Mouse (Mus musculus) spleen, adult 2 months (tissue): ENCODE data around the gene Celsr1.

Source experiments
- CTCF ChIP-seq: fragments of 200-500 bp; IDR thresholded peaks from 2 replicates; pipeline ENCODE4 v1.5.1; 2011; ENCODE audit warnings: mild to moderate bottlenecking, inconsistent platforms; ENCODE audit not compliant: insufficient read depth, insufficient read length, insufficient replicate concordance; ENCODE audit errors: extremely low read depth
- POLR2A ChIP-seq: fragments of 200-500 bp; IDR thresholded peaks from 2 replicates; pipeline ENCODE4 v1.6.1; 2011; ENCODE audit warnings: low read depth, low read length, inconsistent platforms

DNA sequence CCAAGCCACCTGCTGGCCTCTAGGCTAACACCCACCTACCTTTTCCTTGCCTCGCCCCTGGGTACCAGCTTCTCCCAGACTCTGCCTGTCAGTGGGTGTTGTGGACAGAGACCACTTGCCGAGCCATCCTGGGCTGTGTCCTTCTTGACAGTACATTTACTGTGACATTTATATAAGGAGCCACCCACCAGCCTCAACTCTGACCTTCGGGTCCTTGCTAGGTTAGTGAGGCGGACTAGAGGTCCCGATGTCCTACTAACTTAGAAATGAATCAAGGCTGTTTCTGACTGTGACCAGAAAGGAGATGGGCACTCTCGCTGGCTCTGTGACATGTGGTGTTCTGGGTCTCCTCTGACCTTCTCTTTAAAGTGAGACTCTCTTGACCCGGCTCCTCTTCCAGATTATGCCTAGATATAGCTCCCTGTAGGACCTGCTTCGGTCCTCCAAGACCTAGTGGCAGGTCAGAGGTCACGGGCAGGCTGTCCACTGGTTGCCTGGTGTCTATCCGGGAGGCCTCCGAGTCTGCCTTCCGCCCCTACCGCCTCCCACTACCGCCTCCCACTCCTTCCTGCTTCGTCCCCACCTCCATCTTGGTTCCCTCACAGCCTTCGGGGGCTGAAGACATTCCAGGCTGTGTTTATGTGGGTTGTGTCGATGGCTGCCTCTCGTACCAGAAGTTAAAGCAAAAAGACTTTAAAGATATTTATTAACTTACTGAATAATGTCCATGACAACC is 45.1 kb upstream of the Celsr1 start:
- TF ChIP-seq CTCF: no peak
- TF ChIP-seq POLR2A: no peak
